Mouse (Mus musculus): ENCODE measurements at regions not wholly inside any gene's neighbourhood (a gene's known extent, or its start where the extent isn't known, plus 50 kb on each side); places are given as distances from the start of the nearest gene placed in this dataset.

- DNase-seq, result peak; percentile 16
Measured at GRCm38 (mm10) chrX:56276348-56276747, 63.7 kb upstream of the Gm773 start.

- DNase-seq, result peak; percentile 23
Measured at GRCm38 (mm10) chrX:56274170-56274569, 61.5 kb upstream of the Gm773 start.

GRCm38 (mm10) chrX:56269706-56270105, 57.0 kb upstream of the Gm773 start:
- no peak for DNase-seq
